Mouse (Mus musculus): Measurements from ENCODE around the gene Edar. TPM values are rescaled to one million over a fixed set of nuclear protein-coding genes. Genes with fewer than 3 reads are reported as not detected.

The Edar gene
- polyA plus RNA-seq, 1 experiment from 2014 or later = 3.5 TPM

DNA sequence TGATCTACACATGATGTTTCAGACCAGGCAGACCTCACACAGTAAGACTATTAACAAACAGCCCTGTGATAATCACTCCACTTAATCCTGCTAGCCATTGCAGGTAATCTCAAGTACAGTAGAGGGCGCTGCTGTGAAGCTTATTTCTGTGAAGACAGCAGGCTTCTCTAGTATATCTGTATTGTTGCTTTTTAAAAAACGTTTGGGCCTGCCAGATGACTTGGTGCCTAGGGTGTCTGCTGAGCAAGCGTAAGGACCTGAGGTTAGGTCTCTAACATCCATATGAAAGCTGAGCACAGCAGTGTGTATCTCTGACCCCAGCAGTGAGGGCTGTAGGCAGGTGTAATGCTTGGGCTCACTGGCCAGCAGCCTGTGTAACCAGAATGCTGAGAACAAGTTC, 115.6 kb downstream of the Edar start:
- Histone ChIP-seq H3K27ac (ENCODE audit: low read length) (no peak overlapping the region), H3K4me3 (ENCODE audit: low read depth, low read length) (no peak overlapping the region), H3K4me1 (ENCODE audit: control insufficient read depth, insufficient read depth, low read length) (no peaks in the 10 kb centered on the region), H3K27me3 (ENCODE audit: control insufficient read depth, insufficient read depth, low read length) (no peaks in the 10 kb centered on the region), H3K4me2 (replicated peaks; ENCODE audit: low read depth, low read length) (no peak overlapping the region), H3K9me3 (ENCODE audit: control insufficient read depth, low read depth, low read length) (no peaks in the 10 kb centered on the region), H3K36me3 (ENCODE audit: control insufficient read depth, insufficient read depth, low read length) (no peaks in the 10 kb centered on the region), H3K9ac (replicated peaks; ENCODE audit: low read depth, low read length) (no peak overlapping the region)
- 0 out of 2 replicates have a peak, but pooled peaks have one; percentile 23 for ATAC-seq (ENCODE audit: insufficient number of reproducible peaks, insufficient read depth, low FRiP score, low read depth)
- WGBS = 26% methylated on average over 3 of the region's 3 CpGs

DNA sequence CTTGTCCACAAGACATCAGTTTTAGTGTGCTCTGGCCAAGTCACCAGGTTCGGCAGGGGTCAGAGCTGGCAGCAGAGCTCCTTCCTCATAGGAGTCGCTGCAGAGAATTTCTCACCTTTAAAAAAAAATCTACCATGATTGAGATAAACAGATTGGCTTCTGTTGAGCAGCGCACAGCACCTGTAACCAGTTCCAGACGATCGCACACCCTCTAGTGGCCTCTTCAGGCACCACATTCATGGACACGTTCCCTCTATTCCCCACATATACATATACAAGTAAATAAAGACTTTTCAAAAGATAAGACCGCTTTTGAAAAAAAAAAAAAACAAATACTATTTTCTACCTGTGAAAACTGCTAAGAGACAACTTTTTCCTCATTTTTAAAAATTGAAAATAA, 116.4 kb downstream of the Edar start:
- 32% methylated on average over 7 of the region's 7 CpGs for WGBS
- H3K27me3 ChIP-seq (ENCODE audit: control insufficient read depth, insufficient read depth, low read length) = no peaks in the 10 kb centered on the region
- no peak for ATAC-seq (ENCODE audit: insufficient number of reproducible peaks, insufficient read depth, low FRiP score, low read depth)

DNA sequence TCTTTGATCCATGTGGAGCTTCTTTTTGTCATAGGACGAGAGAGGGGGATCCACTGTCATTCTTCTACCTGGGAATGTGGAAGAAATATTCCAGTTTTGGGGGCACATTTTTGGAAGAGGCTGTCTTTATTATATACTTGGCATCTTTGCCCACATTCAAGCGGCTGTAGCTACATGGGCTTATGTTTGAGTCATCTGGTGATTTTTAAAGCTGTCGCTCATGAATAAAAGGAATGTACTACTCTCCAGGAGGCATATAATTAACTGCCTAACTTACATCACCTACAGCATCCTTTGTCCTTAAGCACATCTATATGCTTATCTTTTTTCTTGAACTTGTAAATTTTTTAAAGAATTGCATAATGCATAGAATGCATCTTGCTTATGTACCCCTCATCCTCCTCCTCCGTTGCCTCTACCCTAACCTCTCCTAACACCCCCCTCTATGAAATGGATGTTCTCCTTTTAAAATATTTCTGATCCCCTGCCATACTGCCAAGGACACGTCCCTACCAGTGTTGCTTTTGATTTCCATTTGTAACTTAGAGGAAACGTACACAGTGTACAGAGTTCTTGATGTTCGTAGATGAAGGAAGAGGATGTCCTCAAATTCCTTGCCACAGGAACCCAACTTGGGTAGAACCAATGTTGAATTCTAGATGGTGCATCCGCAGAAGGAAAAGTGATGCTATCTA, 120.6 kb downstream of the Edar start:
- H3K27ac ChIP-seq (ENCODE audit: low read length) = no peak overlapping the region
- no peaks in the 10 kb centered on the region for H3K9me3 ChIP-seq (ENCODE audit: control insufficient read depth, low read depth, low read length)
- H3K4me3 ChIP-seq (ENCODE audit: low read depth, low read length) = no peak overlapping the region
- WGBS = 93% methylated on average over 8 of the region's 8 CpGs
- no peak overlapping the region for H3K9ac ChIP-seq (replicated peaks; ENCODE audit: low read depth, low read length)
- ATAC-seq (ENCODE audit: insufficient number of reproducible peaks, insufficient read depth, low FRiP score, low read depth) = no peak
- no peaks in the 10 kb centered on the region for H3K27me3 ChIP-seq (ENCODE audit: control insufficient read depth, insufficient read depth, low read length)
- no peaks in the 10 kb centered on the region for H3K4me1 ChIP-seq (ENCODE audit: control insufficient read depth, insufficient read depth, low read length)
- H3K4me2 ChIP-seq (replicated peaks; ENCODE audit: low read depth, low read length) = no peak overlapping the region
- no peaks in the 10 kb centered on the region for H3K36me3 ChIP-seq (ENCODE audit: control insufficient read depth, insufficient read depth, low read length)

More for the DNA sequence above, 116.4 kb downstream of the Edar start:
- no peaks in the 10 kb centered on the region for H3K9me3 ChIP-seq (ENCODE audit: control insufficient read depth, low read depth, low read length)
- H3K9ac ChIP-seq (replicated peaks; ENCODE audit: low read depth, low read length) = no peak overlapping the region
- no peak overlapping the region for H3K4me3 ChIP-seq (ENCODE audit: low read depth, low read length)
- no peaks in the 10 kb centered on the region for H3K36me3 ChIP-seq (ENCODE audit: control insufficient read depth, insufficient read depth, low read length)
- no peak overlapping the region for H3K4me2 ChIP-seq (replicated peaks; ENCODE audit: low read depth, low read length)
- no peaks in the 10 kb centered on the region for H3K4me1 ChIP-seq (ENCODE audit: control insufficient read depth, insufficient read depth, low read length)
- H3K27ac ChIP-seq (ENCODE audit: low read length) = no peak overlapping the region

Other genes starting within 250 kb of the Edar start
- gene Ranbp2, start 228.7 kb downstream of the Edar start, polyA plus RNA-seq (2014; fragmentation: Nextera tagmentation; extraction: Ambion mirVana) = 44.4 and 48.1 TPM in 2 replicates
- 10.1 and 11.5 TPM in 2 replicates for gene Ccdc138, start 177.7 kb downstream of the Edar start, polyA plus RNA-seq (2014; fragmentation: Nextera tagmentation; extraction: Ambion mirVana)
- not detected in 2 replicates for gene Gm17542, start 42.6 kb upstream of the Edar start, polyA plus RNA-seq (2014; fragmentation: Nextera tagmentation; extraction: Ambion mirVana)
- 1.2 and 1.3 TPM in 2 replicates for gene Sh3rf3, start 137.7 kb upstream of the Edar start, polyA plus RNA-seq (2014; fragmentation: Nextera tagmentation; extraction: Ambion mirVana)